Mouse (Mus musculus): ENCODE measurements at regions not wholly inside any gene's neighbourhood (a gene's known extent, or its start where the extent isn't known, plus 50 kb on each side); places are given as distances from the start of the nearest gene placed in this dataset.

DNA sequence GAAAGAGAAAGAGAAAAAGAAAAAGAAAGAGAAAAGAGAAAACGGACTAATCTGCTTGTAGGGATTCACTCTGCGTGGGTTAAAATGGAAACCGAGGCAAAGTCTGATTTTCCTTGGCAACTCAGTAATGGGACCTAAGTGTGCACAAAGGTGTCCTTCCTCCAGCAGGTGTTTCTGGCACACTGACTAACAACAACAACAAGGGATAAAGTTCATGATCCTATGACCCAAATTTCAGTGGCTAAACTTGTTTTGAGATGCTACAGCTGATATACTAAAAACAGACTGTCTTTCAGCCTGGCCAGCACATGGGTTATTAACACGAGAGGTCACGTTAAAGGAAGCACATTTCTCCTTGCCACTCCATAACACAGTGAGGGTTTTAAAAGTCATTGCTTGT, 116.7 kb downstream of the Il20rb start:
- Histone ChIP-seq H3K79me2 (ENCODE audit: control insufficient read depth, insufficient read depth, low read length, poor library complexity) (no peaks in the 10 kb centered on the region), H3K27me3 (ENCODE audit: control insufficient read depth in 1 of 2, insufficient read depth in 2 of 2, low read length in 2 of 2) (no peaks in the 10 kb centered on the region)

DNA sequence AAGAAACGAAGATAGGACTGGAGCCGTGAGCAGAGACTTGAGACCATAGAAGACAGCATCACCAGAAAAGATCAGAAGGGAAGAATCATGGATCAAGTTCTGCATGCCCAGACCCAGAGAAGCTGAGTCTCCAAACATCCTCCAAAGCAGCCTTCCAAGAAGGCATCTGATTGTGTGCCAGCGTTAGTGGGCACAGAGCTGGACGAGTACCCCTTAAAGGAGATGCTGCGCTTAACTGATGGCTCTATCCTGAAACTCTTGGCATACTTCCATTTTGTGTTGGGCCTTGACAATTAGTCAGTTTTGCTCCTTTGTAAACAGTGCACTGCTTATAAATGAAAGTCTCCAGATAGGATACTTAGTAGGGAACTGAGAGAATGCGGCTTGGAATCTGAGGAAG, 119.8 kb downstream of the Il20rb start:
- no peaks in the 10 kb centered on the region for H3K4me1 ChIP-seq (ENCODE audit: control insufficient read depth in 1 of 2, insufficient read depth in 2 of 2, low read length in 2 of 2)
- H3K79me2 ChIP-seq (ENCODE audit: control insufficient read depth, insufficient read depth, low read length, poor library complexity), result no peaks in the 10 kb centered on the region
- no peaks in the 10 kb centered on the region for H3K36me3 ChIP-seq (ENCODE audit: control insufficient read depth in 1 of 2, insufficient read depth in 2 of 2, low read length in 2 of 2)
- DNase-seq (ENCODE audit: low read depth, low spot score), result no peak
- no peak overlapping the region for H3K4me3 ChIP-seq (ENCODE audit: control insufficient read depth in 1 of 2, insufficient read depth in 1 of 2, low read depth in 2 of 2, low read length in 2 of 2)
- H3K27ac ChIP-seq (ENCODE audit: control insufficient read depth, low read depth, low read length), result no peak overlapping the region
- no peaks in the 10 kb centered on the region; a peak in 4 of 4 replicates for H3K27me3 ChIP-seq (ENCODE audit: control insufficient read depth in 1 of 2, insufficient read depth in 2 of 2, low read length in 2 of 2)
- no peak overlapping the region for H3K9ac ChIP-seq (ENCODE audit: control insufficient read depth, low read depth, low read length, poor library complexity, severe bottlenecking)
- no peaks in the 10 kb centered on the region for H3K9me3 ChIP-seq (replicated peaks; ENCODE audit: insufficient read depth, low read length)
- no peak for TF ChIP-seq USF1 (IDR thresholded peaks at IDR 0.05; ENCODE audit: low read depth, low read length)
- TF ChIP-seq MYC (IDR thresholded peaks at IDR 0.05; ENCODE audit: low read depth, low read length), result no peak
- no peak for TF ChIP-seq ELF1 (IDR thresholded peaks at IDR 0.05; ENCODE audit: low read depth, low read length)
- no peak for TF ChIP-seq POLR2A (IDR thresholded peaks at IDR 0.05; ENCODE audit: control insufficient read depth in 1 of 2, insufficient read depth in 1 of 2, low read depth in 1 of 2, low read length in 2 of 2, poor library complexity in 1 of 2)
- TF ChIP-seq MAZ (IDR thresholded peaks at IDR 0.05; ENCODE audit: low read depth, low read length), result no peak
- no peak for TF ChIP-seq ZKSCAN1 (IDR thresholded peaks at IDR 0.05; ENCODE audit: low read depth, low read length)
- TF ChIP-seq BHLHE40 (IDR thresholded peaks at IDR 0.05; ENCODE audit: borderline replicate concordance, low read depth, low read length), result no peak
- no peak for TF ChIP-seq NRF1 (IDR thresholded peaks at IDR 0.05; ENCODE audit: insufficient read depth, low read depth, low read length, poor library complexity, severe bottlenecking)
- no peak for TF ChIP-seq MYB (IDR thresholded peaks at IDR 0.05; ENCODE audit: low read depth, low read length)

More for the DNA sequence above, 116.7 kb downstream of the Il20rb start:
- Histone ChIP-seq H3K36me3 (ENCODE audit: control insufficient read depth in 1 of 2, insufficient read depth in 2 of 2, low read length in 2 of 2) (no peaks in the 10 kb centered on the region), H3K27ac (ENCODE audit: control insufficient read depth, low read depth, low read length) (no peak overlapping the region), H3K9me3 (replicated peaks; ENCODE audit: insufficient read depth, low read length) (no peaks in the 10 kb centered on the region), H3K4me3 (ENCODE audit: control insufficient read depth in 1 of 2, insufficient read depth in 1 of 2, low read depth in 2 of 2, low read length in 2 of 2) (no peak overlapping the region), H3K4me1 (ENCODE audit: control insufficient read depth in 1 of 2, insufficient read depth in 2 of 2, low read length in 2 of 2) (no peaks in the 10 kb centered on the region), H3K9ac (ENCODE audit: control insufficient read depth, low read depth, low read length, poor library complexity, severe bottlenecking) (no peak overlapping the region)
- no peak for DNase-seq (ENCODE audit: low read depth, low spot score)
- no peak for TF ChIP-seq SIN3A (IDR thresholded peaks at IDR 0.05; ENCODE audit: low read length)

DNA sequence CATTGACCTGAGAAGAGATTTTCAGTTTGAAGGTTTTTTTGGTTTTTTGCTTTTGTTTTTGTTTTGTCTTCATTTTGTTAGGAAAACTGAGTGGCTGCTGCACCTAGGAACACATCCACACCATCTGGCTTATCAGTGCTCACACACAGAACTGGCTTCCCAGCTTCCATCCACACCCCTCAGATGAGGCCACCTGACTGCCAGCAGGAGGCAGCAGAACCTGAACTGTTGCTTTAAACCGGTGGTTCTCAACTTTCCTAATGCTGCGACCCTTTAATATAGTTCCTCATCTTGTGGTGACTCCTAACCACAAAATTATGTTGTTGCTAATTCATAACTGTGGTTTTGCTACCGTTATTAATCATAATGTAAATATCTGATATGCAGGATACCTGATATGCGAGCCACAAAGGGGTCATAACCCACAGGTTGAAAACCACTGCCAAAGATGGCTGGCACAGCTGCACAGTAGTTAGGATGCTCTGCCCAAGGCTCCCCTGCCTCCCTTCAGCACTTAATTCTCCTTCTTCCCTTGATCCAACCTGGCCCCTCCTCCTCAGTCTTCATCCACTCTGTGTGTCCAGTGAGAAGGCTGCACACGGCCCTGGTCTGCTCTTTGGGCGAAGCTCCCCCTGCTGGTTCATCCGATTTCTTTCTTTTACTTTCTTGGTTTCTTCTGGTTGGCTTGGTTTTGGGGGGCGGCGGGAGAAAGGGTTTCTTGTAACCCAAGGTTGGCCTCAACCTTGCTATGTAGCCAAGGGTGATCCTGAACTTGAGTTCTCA, 126.5 kb downstream of the Il20rb start:
- H3K4me3 ChIP-seq (ENCODE audit: control insufficient read depth in 1 of 2, insufficient read depth in 1 of 2, low read depth in 2 of 2, low read length in 2 of 2), result no peak overlapping the region
- H3K27me3 ChIP-seq (ENCODE audit: control insufficient read depth in 1 of 2, insufficient read depth in 2 of 2, low read length in 2 of 2), result no peaks in the 10 kb centered on the region; a peak in 4 of 4 replicates
- H3K36me3 ChIP-seq (ENCODE audit: control insufficient read depth in 1 of 2, insufficient read depth in 2 of 2, low read length in 2 of 2), result peaks cover 0 to 5% of the 10 kb centered on the region in 2 experiments; a peak in 1 of 4 replicates
- H3K9me3 ChIP-seq (replicated peaks; ENCODE audit: insufficient read depth, low read length), result no peaks in the 10 kb centered on the region
- no peak overlapping the region for H3K9ac ChIP-seq (ENCODE audit: control insufficient read depth, low read depth, low read length, poor library complexity, severe bottlenecking)
- TF ChIP-seq POLR2AphosphoS2 (IDR thresholded peaks at IDR 0.05; ENCODE audit: low read length) (no peak), SMC3 (IDR thresholded peaks at IDR 0.05; ENCODE audit: low read depth, low read length) (peak; percentile 25; the same call in 1 of the 2 replicates), ELF1 (IDR thresholded peaks at IDR 0.05; ENCODE audit: low read depth, low read length) (no peak), CTCF (IDR thresholded peaks at IDR 0.05 in 2 of 3, conservative IDR thresholded peaks at IDR 0.05 in 1 of 3; ENCODE audit: control insufficient read depth in 1 of 3, insufficient read depth in 1 of 3, low read depth in 2 of 3, low read length in 3 of 3, poor library complexity in 1 of 3, severe bottlenecking in 1 of 3) (peak; percentile 9 to 44 (median 41); a peak in 5 of 6 replicates), SIN3A (IDR thresholded peaks at IDR 0.05; ENCODE audit: low read length) (no peak), USF2 (IDR thresholded peaks at IDR 0.05; ENCODE audit: borderline replicate concordance in 1 of 2, insufficient read depth in 1 of 2, low read depth in 1 of 2, low read length in 2 of 2) (no peak), RAD21 (IDR thresholded peaks at IDR 0.05; ENCODE audit: low read depth, low read length) (peak; percentile 9)
- no peak overlapping the region for H3K27ac ChIP-seq (ENCODE audit: control insufficient read depth, low read depth, low read length)
- peaks cover 0 to 7% of the 10 kb centered on the region in 2 experiments; a peak in 2 of 4 replicates for H3K4me1 ChIP-seq (ENCODE audit: control insufficient read depth in 1 of 2, insufficient read depth in 2 of 2, low read length in 2 of 2)
- no peaks in the 10 kb centered on the region for H3K79me2 ChIP-seq (ENCODE audit: control insufficient read depth, insufficient read depth, low read length, poor library complexity)
- peak; percentile 52 for DNase-seq (ENCODE audit: low read depth, low spot score)
